Mouse (Mus musculus): ENCODE results near the gene Hao1.
A peak's percentile ranks its signal among the peaks of the same experiment; 100 is the strongest.

Hao1 gene

DNA sequence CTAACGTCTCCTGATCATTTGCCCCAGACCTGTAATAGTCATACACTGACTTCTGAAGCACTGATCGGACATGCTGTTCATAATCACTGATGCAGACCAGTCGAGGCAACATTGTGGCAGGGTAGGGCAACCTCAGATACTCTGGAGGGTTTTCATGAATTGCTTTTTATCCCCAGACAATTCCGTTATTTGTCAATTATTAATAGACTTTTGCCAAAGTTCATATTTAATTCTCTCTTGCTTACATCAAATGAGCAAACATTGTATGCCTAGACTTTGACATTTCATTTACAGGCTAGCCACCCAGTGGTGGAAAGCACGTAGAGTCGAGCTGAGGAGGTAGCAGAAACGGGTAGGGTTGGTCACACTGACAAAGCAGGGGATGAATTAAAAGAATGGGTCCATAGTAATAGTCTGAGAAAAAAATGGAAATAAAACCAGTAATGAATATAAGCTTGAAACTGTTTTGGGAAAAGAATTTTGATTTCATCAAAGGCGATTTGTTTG is at the start of gene Hao1:
TSS of gene Hao1 (minus strand) at position 148 of the 507 bp plus-strand sequence.
- DNase-seq, result no peak

DNA sequence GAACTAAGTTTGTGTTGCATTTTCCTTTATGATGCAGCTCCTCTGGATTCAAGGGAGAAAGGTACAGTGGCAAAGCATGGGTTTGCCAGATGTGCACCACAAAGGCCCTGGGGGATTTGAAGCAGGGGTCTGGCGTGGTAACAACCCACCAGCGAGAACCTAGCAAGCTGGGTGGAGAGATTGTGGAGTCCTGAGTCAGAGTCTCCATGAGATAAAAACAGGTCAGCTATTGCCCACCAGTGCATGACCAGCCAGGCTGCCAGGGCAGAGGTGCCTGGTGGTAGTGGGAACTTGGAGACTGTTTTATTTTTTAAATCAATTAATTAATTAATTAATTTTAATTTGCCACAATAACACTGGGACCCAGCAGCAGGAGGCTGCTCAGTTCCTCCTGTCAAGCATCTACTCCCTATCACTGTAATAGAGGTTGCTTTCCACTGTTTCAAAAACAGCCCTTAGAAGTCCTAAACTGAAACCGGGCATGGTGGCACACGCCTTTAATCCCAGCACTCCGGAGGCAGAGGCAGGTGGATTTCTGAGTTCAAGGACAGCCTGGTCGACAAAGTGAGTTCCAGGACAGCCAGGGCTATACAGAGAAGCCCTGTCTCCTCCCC is 37.0 kb upstream of the Hao1 start:
- no peak for DNase-seq

DNA sequence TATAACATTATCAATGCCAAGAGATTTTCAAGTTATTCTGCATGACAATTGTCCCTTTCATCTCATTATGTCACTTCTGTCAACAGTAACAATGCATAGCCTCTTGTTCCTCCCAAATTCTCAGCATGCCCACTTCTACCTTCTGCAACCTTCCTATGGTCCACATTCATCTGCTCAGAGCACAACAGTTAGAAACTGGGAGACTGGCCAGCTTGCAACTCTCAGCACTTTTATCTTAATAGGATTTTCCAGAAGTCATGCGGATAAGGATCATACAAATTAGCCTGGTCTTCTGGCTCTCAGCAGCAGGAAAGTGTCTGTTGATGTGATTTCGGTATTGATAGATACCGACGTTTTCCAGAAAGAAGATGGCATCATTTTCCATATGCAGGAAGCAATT is 31.1 kb upstream of the Hao1 start:
- no peak for DNase-seq

DNA sequence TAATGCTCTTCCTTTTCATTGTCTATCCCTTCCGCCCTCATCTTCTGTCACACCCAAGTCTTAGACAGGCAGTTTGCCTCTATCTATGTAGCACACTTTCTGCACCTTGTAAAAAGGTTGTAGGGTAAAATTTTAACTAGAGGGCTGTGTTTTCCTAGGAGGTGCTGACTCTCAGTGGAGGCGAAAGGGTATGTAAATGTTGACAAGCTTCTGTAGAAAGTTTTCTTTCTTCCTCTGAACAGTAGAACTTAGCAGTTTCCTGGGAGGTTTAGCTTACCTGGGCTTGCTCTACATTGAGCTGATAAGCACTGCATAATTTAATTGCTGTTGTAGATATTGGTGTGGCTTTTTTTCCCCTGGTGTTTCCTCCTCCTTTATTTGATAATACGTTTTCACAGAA is 5.3 kb upstream of the Hao1 start:
- DNase-seq, result no peak

DNA sequence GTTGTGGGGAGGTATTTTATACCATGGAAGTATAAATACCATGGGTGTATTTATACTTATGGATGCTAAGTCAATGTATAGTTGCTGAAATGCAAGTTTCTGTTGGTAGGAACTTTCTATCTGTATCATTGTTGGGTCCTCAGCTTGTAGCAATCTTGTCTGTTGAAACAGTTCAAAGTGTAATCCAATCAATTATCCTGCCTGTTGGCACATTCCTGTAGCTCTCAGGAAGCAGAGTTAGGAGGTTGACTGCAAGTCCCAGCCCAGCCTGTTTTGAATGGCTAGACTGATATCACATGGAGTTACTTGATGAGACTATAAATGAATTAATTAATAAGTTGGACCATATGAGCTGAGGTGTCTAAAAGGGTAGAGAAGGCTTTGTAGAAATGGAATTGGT is 1.8 kb downstream of the Hao1 start:
- DNase-seq, result no peak

DNA sequence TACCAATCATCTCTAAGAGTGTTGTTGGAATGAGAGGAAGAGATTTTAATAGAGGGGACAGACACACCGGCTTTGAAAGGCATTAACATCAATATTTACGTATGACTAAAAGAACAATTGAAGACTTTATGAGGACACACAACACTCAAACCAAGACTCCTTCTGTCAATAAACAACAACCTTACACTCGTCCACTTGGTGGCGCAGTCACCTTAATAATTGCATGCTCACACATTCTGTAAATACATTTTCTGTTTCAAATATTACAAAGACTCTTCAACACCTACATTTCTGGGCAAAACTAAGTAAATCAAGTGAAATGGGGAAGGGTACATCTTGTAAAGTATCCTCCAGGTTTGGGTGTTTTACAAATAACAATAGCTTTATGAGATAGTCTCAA is 4.4 kb downstream of the Hao1 start:
- peak; percentile 53 to 65 for DNase-seq

DNA sequence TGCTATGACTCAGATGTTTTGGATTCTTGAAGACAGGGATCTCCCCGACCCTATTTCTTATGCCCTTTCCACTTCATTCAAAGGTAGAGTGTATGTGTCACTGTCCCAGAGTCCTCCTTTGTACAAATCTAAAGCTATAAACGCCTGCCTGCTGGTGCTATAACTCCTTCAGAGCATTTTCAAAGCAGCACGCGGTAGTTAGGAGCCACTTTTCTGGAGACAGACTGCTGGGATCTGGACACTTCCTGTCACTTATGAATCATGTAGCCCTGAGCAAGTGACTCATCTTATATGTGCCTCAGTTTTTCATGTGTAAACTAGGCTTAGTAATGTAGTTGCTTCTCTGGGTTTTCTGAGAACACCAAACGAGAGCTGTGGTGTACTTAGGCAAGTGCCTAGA is 9.1 kb downstream of the Hao1 start:
- DNase-seq, result no peak

DNA sequence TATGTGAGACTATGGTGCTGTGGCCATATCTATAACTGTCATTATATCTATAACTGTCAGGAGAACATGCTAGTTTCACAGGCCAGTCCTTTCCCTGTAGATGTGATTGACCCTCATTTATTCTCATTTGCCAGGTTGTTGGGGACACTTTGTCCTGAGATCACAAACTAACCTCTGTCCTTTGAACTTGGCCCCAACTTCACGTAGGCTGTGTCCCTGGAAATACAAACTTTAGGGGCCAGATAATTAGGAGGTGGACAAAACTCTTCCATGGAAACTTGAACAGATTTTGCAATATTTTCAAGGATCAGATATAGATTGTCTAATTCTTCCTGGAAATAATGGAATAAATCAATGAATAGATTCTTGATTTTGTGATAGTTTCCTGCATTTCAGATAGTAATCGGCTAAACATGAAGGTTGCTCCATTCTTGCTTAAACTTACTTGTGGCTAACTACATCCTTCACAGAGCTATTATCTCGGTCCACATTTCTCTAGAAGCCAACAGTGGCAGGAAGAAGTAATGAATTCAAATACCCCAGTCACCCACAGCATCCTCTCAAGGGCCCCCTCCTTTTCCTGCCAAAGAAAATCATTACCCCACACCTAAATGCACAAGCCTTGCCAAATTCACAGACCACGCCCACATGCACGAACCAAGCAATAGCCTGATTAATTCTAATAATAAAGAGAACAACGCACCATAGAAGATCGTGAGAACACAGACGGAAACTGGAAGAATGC is 9.7 kb downstream of the Hao1 start:
- DNase-seq, result no peak

DNA sequence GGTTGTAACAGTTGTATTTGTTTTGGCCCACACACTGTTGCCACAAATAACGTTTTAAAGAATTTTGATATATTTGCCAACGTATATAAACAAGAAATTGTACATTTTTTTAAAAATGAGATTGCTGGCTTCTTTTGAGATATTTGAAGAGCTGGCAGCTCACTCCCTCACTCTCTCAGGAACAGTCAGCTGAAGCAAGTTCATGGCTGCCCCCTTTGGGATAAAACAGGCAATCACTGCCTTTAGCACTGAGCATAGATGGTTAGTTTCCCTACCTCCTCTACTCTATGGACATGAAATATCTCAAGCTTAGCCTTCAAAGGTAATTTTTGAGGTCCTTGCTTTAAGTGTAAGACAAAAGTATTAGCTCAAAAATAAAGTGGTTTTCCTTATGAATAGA is 10.7 kb downstream of the Hao1 start:
- no peak for DNase-seq

DNA sequence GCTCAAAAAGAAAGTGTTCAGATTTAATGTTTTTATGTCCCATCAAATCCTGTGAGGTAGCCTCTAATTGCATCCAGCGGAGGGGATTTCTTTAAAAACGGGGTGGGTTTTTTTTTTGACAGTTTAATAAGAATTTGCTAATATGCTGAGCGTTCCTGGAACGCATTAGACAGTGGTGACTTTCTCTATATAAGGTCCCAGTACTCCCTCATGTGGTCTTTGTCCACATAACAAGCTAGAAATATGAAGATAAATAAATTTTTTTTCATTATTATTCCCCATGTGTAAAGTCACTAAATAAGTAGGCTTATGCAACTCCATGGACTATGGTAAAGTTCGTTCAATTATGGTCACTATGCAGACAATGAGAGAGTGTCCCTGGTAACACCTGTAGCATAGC is 13.1 kb downstream of the Hao1 start:
- DNase-seq, result no peak

DNA sequence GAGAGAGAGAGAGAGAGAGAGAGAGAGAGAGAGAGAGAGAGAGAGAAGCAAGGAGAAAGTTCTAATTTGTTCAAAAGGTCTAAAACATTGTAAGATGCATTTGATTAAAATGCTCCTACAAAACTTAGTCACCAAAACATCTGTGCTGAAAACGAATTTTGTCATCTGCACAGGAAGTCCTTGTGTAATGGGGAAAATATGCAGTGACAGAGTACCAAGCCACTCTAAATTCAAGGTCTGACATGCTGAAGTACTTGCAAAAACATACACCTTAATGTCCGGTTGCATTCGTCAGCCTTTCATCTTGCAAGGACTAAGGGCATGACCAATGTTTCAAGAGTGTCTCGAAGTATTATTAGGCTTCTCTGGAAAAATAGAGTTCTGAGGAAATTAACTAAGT is 15.7 kb downstream of the Hao1 start:
- no peak for DNase-seq

DNA sequence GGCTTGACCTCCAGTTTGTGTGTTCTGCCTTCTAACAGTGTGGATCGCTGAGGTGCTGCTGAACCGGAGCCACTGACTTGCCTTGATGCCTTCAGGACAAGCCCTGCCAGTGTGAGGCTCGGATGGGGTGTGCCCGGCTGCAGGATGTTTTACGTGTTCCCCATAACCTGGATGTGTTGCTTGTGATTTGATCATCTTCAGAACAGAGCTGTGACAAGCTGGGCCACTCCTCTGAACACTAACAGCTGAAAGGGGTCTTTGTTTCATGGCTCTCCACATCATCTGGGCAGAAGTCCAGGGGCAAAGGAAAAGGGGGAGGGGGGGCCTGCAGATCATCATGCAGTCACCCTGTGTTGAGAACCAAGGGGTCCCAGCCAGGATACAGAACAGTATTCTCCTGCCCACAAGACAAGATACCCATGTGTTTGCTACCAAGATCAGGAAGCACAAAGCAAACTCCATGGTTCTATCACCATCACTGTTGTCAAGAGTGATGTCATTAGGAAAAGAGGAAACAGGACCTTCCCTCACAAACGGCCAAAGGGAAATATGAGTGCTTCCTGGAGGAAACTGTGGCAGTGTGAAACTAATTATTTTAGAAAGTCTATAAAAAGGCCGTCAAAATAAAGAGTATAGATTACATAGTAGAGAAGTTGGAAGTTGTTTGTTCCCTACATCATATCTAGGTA is 25.9 kb downstream of the Hao1 start:
- DNase-seq, result no peak

DNA sequence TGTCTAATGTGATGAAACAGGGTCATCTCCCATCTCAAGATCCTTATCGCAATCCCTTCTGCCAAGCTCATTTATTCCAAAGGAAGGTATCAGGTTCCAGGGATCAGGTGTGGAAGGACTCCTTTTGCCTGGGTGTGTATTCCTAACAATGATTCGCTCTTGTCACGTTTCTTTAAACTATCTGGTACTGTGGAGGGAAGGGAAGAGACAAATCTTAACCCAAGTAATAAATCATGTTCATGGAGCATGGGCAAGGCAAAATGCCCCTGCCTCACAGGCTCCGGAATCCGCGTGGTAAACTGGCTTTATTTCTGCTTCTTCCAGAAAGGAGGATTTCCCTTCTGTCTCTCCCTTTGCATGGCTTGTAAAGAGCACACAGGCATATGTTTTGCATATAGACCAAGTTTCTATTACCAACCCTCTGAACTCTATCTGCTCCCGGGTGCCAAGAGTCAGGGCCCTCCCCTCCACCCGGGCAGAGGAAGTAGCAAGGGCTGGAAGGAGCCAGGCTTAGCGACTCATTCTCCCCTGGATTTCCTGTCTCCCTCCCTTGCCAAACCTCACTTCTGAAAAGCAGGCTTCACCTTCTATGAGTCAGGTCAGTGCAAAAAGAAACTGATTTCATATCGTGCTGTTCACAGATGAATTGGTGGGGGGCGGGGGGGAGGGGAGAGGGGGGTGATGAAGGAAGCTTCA is 26.6 kb downstream of the Hao1 start:
- no peak for DNase-seq

DNA sequence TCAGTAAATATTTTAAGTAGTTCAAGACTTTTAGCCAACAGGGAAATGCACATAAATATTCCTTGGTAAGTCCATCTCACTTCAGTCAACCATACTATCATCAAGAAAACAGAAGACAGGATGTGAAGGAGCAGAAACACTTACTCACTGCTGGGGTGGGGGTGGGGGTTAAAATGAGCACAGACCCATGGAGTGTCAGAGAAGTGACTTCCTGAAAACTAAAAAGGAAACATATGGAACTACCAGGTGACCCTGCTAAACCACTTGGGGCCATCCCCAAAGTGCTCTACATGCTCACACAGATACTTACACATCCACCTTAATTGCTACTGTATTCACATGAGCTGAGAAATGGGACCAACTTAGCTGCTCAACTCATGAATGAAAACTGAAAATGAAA is 36.1 kb downstream of the Hao1 start:
- DNase-seq, result no peak

DNA sequence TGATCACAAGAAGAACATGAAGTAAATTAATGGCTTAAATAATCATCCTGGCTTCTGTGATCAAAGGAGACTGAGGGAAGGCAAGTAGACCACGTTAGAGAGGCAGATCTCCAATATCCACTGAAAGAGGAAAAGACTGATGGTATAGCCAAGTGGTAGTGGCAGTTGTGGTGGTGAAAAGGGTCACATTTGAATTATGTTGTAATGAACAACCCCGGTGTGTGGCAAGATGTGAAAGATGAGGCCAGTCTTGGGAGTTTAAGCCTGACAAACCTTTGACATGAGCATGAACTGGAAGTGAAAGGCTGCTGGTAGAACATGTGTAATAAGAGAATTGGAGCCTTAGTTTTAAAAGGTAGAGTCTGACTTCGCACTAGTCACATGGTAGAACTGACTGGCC is 54.4 kb downstream of the Hao1 start:
- no peak for DNase-seq

DNA sequence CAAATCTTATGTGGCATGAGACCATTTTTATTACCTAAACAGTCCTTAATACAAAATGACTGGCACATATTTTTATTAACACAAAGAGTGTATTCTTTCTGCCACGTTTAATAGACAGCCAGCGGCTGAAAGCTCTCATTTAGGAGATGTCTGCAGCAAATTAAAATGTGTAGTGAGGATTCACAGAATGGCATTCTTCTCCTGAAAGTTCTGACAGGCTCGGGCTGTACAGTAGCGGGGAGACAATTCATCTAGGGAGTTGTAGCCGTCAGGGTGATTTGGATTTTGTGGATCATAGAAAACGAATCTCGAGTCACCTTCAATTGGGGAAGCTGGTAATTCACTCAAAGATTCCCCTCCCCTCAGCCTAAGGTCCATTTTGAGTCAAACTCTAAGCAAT is 55.7 kb downstream of the Hao1 start:
- no peak for DNase-seq

DNA sequence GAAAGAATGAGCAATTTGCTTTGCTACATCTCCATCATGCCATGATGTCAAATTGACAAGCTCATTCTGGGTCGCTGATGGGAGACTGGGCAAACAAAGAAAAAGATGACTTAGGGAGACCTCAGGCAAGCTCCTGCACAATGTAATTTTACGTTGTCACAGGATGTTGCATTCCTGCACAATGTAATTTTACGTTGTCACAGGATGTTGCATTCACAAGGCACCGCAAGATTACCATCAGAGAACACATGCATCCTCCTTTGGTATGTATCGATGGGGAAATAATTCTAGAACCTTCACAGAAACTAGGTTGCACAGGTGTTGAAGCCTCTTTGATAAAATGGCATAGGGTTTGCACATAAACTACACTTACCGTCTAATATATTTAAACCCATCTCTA is 65.5 kb downstream of the Hao1 start:
- DNase-seq, result no peak

DNA sequence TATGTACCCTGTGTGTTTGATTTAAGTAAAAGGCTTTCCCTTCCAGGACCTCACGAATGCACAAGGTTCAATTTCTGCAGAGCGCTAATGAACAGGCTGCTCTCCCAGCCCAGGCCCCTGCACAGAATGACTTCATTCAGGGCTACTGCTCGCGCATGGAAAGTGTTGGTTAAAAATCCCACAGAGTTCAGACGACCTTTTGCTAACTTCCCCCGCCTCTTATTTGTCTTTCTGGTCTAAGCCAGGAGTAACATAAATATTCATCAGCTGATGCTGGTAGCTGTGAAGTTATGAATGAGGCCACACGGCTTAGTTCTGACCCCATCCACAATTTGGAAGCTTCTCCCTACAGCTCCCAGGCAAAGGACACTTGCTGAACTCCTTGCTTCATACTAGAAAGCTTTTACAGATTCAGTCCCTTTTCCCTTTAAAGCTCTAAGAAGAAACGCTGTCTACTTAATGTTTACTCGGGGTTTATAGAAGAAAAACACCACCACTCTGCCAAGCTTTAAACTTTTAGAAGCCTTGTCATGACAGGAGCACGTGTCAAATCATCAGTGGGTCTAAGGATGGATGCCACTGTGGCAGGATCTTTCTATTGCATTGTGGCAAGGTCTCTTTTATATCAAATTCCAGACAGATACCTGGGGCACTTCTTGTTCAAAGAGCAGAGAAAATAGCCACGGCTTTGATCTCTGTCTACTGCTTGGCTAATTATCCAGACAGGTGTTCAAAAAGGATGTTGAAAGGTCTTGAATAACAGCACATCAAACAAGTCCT is 67.9 kb downstream of the Hao1 start:
- DNase-seq, result no peak

DNA sequence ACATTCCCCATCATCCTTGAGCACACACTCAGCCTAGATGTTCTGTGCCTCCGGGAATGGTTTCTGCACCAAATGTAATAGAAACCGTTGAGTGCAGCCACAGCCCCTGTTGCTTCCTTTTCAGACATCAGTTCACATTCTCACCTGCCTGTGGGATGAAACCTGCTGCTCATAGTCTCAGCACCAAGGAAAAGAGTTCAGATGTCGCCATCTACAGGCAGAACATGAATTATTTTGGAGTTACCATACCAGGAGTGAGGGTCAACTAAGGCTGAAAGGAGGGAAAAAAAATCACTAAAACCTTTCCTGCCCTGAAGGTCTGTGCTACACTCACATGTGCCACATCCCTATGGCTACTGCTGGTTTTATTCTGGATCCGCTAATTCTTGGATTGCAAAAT is 71.5 kb downstream of the Hao1 start:
- no peak for DNase-seq

DNA sequence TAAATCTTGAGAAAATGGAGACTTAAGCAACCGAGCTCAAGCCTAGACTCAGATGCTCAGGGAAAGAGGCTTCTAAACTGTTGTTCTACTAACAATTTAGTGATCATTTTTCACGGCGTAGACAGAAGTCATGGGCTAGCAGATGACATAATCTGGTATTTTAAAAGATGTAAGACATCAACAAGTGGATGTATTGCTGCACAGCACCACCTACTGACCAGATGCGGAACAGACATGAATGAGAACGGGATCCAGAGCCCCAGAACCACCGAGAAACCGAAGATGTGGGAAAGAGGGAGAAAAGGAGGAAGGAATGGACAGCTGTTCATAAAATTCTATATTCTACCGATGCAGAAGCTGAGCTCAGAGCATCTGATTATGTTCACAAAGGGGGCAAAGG is 72.4 kb downstream of the Hao1 start:
- DNase-seq, result peak; percentile 58 to 71

DNA sequence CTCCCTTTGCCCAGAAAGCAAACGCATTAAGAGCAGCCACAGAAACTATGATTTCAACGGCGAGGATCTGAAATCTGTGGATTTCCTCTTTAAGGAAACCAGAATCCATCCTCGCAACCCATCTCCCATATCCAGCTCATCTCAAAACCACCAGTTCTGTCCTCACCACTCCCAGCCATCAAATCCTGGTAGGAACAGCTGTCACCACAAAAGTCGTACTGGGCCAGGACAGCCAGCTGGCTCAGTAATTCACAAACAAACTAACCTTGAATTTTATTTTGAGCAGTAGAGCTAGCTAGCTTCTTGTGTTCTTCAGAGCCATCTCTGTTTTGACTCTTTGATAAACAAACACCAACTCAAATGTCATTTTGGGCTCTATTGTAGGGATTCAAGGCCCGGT is 73.0 kb downstream of the Hao1 start:
- DNase-seq, result no peak

DNA sequence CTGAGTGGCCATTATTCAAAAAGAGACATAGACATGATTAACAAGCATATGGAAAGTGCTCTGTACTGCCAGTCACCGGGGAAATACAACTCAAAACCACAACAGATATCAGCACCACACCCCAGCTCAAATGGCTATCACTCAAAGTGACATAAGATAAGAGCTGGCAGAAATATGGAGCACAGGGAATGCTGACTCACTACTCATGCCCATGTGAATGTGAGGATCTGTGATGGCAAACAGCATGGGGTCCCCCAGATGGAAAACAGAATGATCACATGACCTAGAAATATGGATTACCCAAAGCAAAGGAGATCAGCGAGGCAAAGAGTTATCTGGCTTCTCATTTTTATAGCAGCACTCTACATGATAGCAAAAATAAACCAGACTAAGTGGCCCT is 89.0 kb downstream of the Hao1 start:
- DNase-seq, result no peak

DNA sequence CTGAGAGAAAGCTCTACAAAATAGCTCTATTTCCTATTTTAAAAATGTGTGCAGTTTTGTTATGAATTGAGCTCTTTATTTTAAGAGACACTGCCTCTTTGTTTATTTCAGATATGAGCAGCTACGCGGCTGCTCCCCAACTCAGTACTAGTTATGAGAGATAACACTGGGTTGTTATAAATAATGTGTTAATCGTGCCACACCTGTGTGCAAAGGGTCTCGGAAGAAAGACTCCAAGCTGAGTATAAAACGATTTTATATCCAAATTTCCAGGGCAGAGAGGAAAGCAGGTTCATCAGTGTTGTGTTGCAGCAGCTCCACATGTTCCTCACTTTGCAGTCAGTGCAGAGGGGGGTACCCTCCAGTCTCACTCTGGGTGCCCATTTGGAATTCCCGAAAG is 91.8 kb downstream of the Hao1 start:
- DNase-seq, result no peak

All from cerebellum, postnatal 36 days (tissue).